Mouse (Mus musculus): ENCODE measurements around the gene Ahcyl1. TPM values are rescaled to one million over a fixed set of nuclear protein-coding genes. Genes with fewer than 3 reads are reported as not detected.

The Ahcyl1 gene
- total RNA-seq, 4 experiments from 2014 or later, result 213 to 241 (median 234) TPM

Other genes starting within 250 kb of the Ahcyl1 start
- gene Kcnc4, start 237.0 kb downstream of the Ahcyl1 start, total RNA-seq (2022), result 10 to 100 TPM; 10.3 to 19.0 (median 12.7) TPM
- gene Slc6a17, start 178.5 kb downstream of the Ahcyl1 start, total RNA-seq (2022), result 10 to 100 TPM in 2 of 4 experiments, 1 to 10 TPM in 2; 8.9 to 20.2 (median 13.4) TPM
- gene Ubl4b, start 141.5 kb downstream of the Ahcyl1 start, total RNA-seq (2022), result not detected
- not detected for gene Alx3, start 101.5 kb downstream of the Ahcyl1 start, total RNA-seq (2022)
- not detected for gene Gm10961, start 65.2 kb downstream of the Ahcyl1 start, total RNA-seq (2022)
- gene Strip1, start 64.9 kb downstream of the Ahcyl1 start, total RNA-seq (2022), result 10 to 100 TPM; 30.1 to 40.2 (median 36.0) TPM
- gene Csf1, start 63.9 kb upstream of the Ahcyl1 start, total RNA-seq (2022), result 10 to 100 TPM; 14.8 to 29.7 (median 23.0) TPM
- not detected for gene Eps8l3, start 180.7 kb upstream of the Ahcyl1 start, total RNA-seq (2022)
- gene Gstm5, start 199.3 kb upstream of the Ahcyl1 start, total RNA-seq (2022), result 10 to 100 TPM; 28.1 to 51.7 (median 37.1) TPM
- 100 to 1,000 TPM; 135 to 182 (median 168) TPM for gene Gstm7, start 235.3 kb upstream of the Ahcyl1 start, total RNA-seq (2022)
- gene Gstm6, start 247.2 kb upstream of the Ahcyl1 start, total RNA-seq (2022), result 10 to 100 TPM in 1 of 4 experiments, 1 to 10 TPM in 3; 5.9 to 10.0 (median 6.9) TPM

Data from adrenal gland, adult 8-10 months (tissue).